Mouse (Mus musculus): ENCODE results near the gene Sbp.

Gene Sbp

DNA sequence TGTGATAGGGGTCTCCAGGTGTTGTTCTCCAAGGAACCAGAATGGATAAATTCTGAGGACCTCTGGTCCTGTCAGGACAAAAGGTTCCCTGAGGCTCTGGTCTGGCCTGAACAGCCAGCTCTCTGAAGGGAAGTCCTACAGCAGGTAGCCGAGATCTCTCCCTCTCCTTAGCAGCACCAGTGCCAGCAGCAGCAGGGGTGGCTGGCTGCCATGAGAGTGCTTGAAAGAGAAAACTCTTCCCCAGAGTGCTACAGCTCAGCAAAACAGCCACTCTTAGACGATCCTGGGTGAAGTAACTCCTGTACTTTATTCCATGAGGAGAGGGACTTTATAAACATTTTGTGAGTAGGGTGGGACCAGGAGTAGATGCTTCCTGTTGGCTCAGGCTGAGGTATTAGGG, 48.3 kb downstream of the Sbp start:
- DNase-seq (ENCODE audit: extremely low read depth, low read depth, low spot score) = no peak

- DNase-seq (ENCODE audit: extremely low read depth, low read depth, low spot score) = no peak
These were observed 51.5 kb downstream of the Sbp start for GRCm38 (mm10) chr17:23992789-23993553.

GRCm38 (mm10) chr17:23993559-23994428, 52.3 kb downstream of the Sbp start:
- DNase-seq (ENCODE audit: extremely low read depth, low read depth, low spot score) = no peak

GRCm38 (mm10) chr17:23994667-23995066, 53.2 kb downstream of the Sbp start:
- no peak for DNase-seq (ENCODE audit: extremely low read depth, low read depth, low spot score)

Data from fat pad, adult 2 months (tissue).